Mouse (Mus musculus) CH12.LX (cell line): Measurements from ENCODE around the gene Hist2h3c1.

Experiments used
- JUND ChIP-seq: conservative IDR thresholded peaks from 2 replicates; pipeline ENCODE4 v1.6.1; 2011; ENCODE audit warnings: low read depth, low read length, improper control_type of control experiment
- MEF2A ChIP-seq: IDR thresholded peaks from 2 replicates; pipeline ENCODE4 v1.6.1; 2014; ENCODE audit warnings: low read depth, mild to moderate bottlenecking, inconsistent platforms, low read length, improper control_type of control experiment, borderline replicate concordance

DNA sequence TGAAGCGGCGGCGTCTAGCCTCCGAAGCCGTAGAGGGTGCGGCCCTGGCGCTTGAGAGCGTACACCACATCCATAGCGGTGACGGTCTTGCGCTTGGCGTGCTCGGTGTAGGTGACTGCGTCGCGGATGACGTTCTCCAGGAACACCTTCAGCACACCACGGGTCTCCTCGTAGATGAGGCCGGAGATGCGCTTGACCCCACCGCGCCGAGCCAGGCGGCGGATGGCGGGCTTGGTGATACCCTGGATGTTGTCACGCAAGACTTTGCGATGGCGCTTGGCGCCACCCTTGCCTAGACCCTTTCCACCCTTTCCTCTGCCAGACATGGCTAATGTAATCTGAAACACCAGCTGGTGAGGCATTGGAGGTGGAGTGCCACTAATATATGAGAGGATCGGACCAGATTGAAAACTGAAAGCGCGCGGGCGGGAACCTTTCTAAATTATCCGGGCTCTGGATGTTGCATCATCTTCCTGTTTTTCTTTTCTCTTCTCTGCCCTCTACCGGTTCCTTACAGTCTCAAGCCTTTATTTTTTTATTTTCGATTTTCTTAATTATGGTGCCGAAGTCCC lies 16.6 kb downstream of the Hist2h3c1 start, which contains the start of gene Hist2h4:
- TF ChIP-seq MEF2A = peak; percentile 56
- peak; percentile 93 for TF ChIP-seq JUND
